Mouse (Mus musculus) midbrain, embryonic 11.5 days (tissue): Measurements from ENCODE around the gene Rusc2. TPM values are rescaled to one million over a fixed set of nuclear protein-coding genes. Genes with fewer than 3 reads are reported as not detected.

Experiments used
- ATAC-seq: fragments of 200-750 bp; cut with Nextera tagmentation; 2 replicates; pipeline ENCODE4 v1.8.0; 2017; ENCODE audit warnings: moderate TSS enrichment, moderate library complexity; ENCODE audit not compliant: low FRiP score
- DNase-seq: peaks from one replicate; pipeline ENCODE4 v3.0.0; 2015; ENCODE audit warnings: low spot score; ENCODE audit errors: missing footprints
- H3K27ac ChIP-seq: fragments of 300-500 bp; sonication (generic); 2 replicates; pipeline ENCODE4 v1.5.1; 2014; ENCODE audit warnings: low read depth, low read length
- H3K27me3 ChIP-seq: fragments of 300-500 bp; sonication (generic); 2 replicates; pipeline ENCODE4 v1.6.1; 2014; ENCODE audit warnings: mild to moderate bottlenecking, low read length, moderate library complexity, mixed read lengths; ENCODE audit not compliant: control insufficient read depth, insufficient read depth
- H3K36me3 ChIP-seq: fragments of 300-500 bp; sonication (generic); 2 replicates; pipeline ENCODE4 v1.6.1; 2014; ENCODE audit warnings: mild to moderate bottlenecking, low read length, moderate library complexity, mixed read lengths; ENCODE audit not compliant: control insufficient read depth, insufficient read depth
- H3K4me1 ChIP-seq: fragments of 300-500 bp; sonication (generic); 2 replicates; pipeline ENCODE4 v1.6.1; 2014; ENCODE audit warnings: low read length; ENCODE audit not compliant: control insufficient read depth, insufficient read depth
- H3K4me2 ChIP-seq: fragments of 300-500 bp; sonication (generic); 2 replicates; pipeline ENCODE4 v1.6.1; 2014; ENCODE audit warnings: mild to moderate bottlenecking, moderate library complexity
- H3K4me3 ChIP-seq: fragments of 300-500 bp; sonication (generic); 2 replicates; pipeline ENCODE4 v1.5.1; 2014; ENCODE audit warnings: low read depth, low read length
- H3K9ac ChIP-seq: fragments of 300-500 bp; sonication (generic); 2 replicates; pipeline ENCODE4 v1.6.1; 2014; ENCODE audit warnings: low read length
- H3K9me3 ChIP-seq: fragments of 300-500 bp; sonication (generic); 2 replicates; pipeline ENCODE4 v1.6.1; 2016; ENCODE audit warnings: low read length; ENCODE audit not compliant: control insufficient read depth
- WGBS: fragments of 180-500 bp; shearing (Covaris S2); extraction: QIAGEN DNeasy Blood & Tissue Kit; methylation state at CpG from one replicate; pipeline ENCODE4 v1.1.7; 2014; 5-methylcytosine and 5-hydroxymethylcytosine counted together
- polyA plus RNA-seq: library from polyadenylated mRNA; unstranded; fragments of >200 nt; fragmentation: Nextera tagmentation; extraction: Ambion mirVana; gene quantifications from 2 replicates; pipeline ENCODE4 v1.2.1, GENCODE M21; 2014

Rusc2 gene
- polyA plus RNA-seq, 1 experiment from 2014 or later: 13.7 TPM

DNA sequence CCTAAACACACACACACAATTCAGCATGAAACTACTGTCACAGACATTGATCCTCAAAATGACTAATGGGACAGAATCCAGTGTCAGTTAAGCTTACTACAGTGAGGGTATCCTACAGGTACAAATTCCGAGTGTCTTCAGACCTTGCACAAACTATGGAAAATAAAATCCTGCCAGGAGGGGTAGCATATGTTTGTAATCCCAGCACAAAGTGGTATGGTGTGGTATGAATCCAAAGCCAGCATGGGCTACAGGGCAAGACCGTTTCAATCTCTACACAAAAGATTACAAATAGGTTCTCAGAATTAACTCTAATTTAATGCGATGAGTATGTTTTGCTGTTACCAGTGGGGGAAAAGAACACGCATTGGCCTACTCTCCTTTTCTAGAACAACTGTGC is 59.9 kb downstream of the Rusc2 start, which contains the start of gene Tesk1:
Tesk1 (plus strand) TSS at position 301 of the 400 bp plus-strand sequence.
- Histone ChIP-seq H3K9ac (peak within 1 kb of the TSS; percentile 93), H3K4me2 (peak within 1 kb of the TSS; percentile 91), H3K9me3 (no peaks in the 10 kb centered on the region), H3K4me3 (peak within 1 kb of the TSS; percentile 97), H3K4me1 (peaks cover 8% of the 10 kb centered on the region), H3K36me3 (peaks cover 8% of the 10 kb centered on the region; the same call in 1 of the 2 replicates), H3K27me3 (no peaks in the 10 kb centered on the region), H3K27ac (peak within 1 kb of the TSS; percentile 75)
- DNase-seq (no peak), ATAC-seq (peak; percentile 2)
- WGBS: 29% methylated on average over 4 of the region's 4 CpGs

DNA sequence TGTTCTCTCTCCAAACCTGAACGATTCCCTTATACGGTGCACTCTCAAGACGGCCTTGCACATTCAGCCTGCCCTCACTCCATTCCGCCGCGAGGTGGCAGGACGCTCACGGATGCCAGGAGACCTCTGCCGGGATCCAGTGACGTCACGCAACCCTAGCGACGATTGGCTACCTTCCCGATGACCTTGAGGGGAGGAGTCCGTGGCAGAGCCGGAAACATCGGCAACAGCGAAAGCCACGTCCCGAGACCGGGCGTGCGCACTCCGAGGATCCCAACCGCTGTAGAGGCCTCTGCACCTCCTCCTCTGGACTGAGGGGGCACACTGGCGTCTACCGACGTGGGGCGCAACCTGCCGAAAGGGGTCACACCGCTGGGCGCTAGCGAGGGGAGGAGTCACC is 60.3 kb downstream of the Rusc2 start:
- DNase-seq: peak; percentile 99
- Histone ChIP-seq H3K4me2 (peak overlapping the region; percentile 91), H3K4me1 (peaks cover 8% of the 10 kb centered on the region), H3K9me3 (no peaks in the 10 kb centered on the region), H3K4me3 (peak overlapping the region; percentile 97), H3K27ac (peak overlapping the region; percentile 75), H3K36me3 (peaks cover 9% of the 10 kb centered on the region; the same call in 1 of the 2 replicates), H3K27me3 (no peaks in the 10 kb centered on the region), H3K9ac (peak overlapping the region; percentile 93)
- peak; percentile 96 for ATAC-seq
- WGBS: under 1% methylated on average over 33 of the region's 33 CpGs

- peak; percentile 95 for DNase-seq
These were observed 60.9 kb downstream of the Rusc2 start for GRCm38 (mm10) chr4:43442456-43443361.

GRCm38 (mm10) chr4:43443511-43443910 is 61.7 kb downstream of the Rusc2 start:
- WGBS: 1% methylated on average over 26 of the region's 28 CpGs
- H3K4me2 ChIP-seq: peak overlapping the region; percentile 91
- H3K27me3 ChIP-seq: no peaks in the 10 kb centered on the region
- H3K9me3 ChIP-seq: no peaks in the 10 kb centered on the region
- no peak for ATAC-seq
- peak overlapping the region; percentile 75; the same call in 1 of the 2 replicates for H3K27ac ChIP-seq
- peak; percentile 95 for DNase-seq
- peak overlapping the region; percentile 93 for H3K9ac ChIP-seq
- peaks cover 9% of the 10 kb centered on the region for H3K36me3 ChIP-seq
- H3K4me1 ChIP-seq: peaks cover 8% of the 10 kb centered on the region
- peak overlapping the region; percentile 97 for H3K4me3 ChIP-seq

More at GRCm38 (mm10) chr4:43442456-43443361, 60.9 kb downstream of the Rusc2 start:
- ATAC-seq: peak; percentile 76
- Histone ChIP-seq H3K36me3 (peaks cover 9% of the 10 kb centered on the region; the same call in 1 of the 2 replicates), H3K9me3 (no peaks in the 10 kb centered on the region), H3K4me3 (peak overlapping the region; percentile 97), H3K27ac (peak overlapping the region; percentile 75), H3K4me1 (peaks cover 8% of the 10 kb centered on the region), H3K4me2 (peak overlapping the region; percentile 91), H3K9ac (peak overlapping the region; percentile 93), H3K27me3 (no peaks in the 10 kb centered on the region)
- under 1% methylated on average over 88 of the region's 88 CpGs for WGBS

GRCm38 (mm10) chr4:43447251-43447650 is 65.5 kb downstream of the Rusc2 start:
- H3K4me3 ChIP-seq: no peak overlapping the region
- H3K27ac ChIP-seq: no peak overlapping the region
- ATAC-seq: no peak
- H3K27me3 ChIP-seq: no peaks in the 10 kb centered on the region; the same call in 1 of the 2 replicates
- no peaks in the 10 kb centered on the region for H3K9me3 ChIP-seq
- H3K9ac ChIP-seq: no peak overlapping the region
- H3K4me1 ChIP-seq: peaks cover 8% of the 10 kb centered on the region
- 94% methylated on average over 13 of the region's 13 CpGs for WGBS
- no peak for DNase-seq
- H3K36me3 ChIP-seq: peaks cover 9% of the 10 kb centered on the region
- H3K4me2 ChIP-seq: no peak overlapping the region

GRCm38 (mm10) chr4:43448554-43448953 is 66.8 kb downstream of the Rusc2 start:
- Histone ChIP-seq H3K9me3 (no peaks in the 10 kb centered on the region), H3K4me2 (no peak overlapping the region), H3K27ac (no peak overlapping the region), H3K4me1 (peaks cover 8% of the 10 kb centered on the region), H3K4me3 (no peak overlapping the region), H3K9ac (no peak overlapping the region), H3K27me3 (peaks cover 7% of the 10 kb centered on the region), H3K36me3 (peaks cover 9% of the 10 kb centered on the region)
- DNase-seq (no peak), ATAC-seq (no peak)
- 82% methylated on average over 3 of the region's 3 CpGs for WGBS

- Histone ChIP-seq H3K4me1 (peaks cover 4% of the 10 kb centered on the region; the same call in 1 of the 2 replicates), H3K4me2 (no peak overlapping the region), H3K9ac (no peak overlapping the region), H3K4me3 (no peak overlapping the region), H3K27ac (no peak overlapping the region), H3K27me3 (peaks cover 15% of the 10 kb centered on the region), H3K36me3 (no peaks in the 10 kb centered on the region; the same call in 1 of the 2 replicates), H3K9me3 (no peaks in the 10 kb centered on the region)
- no peak for ATAC-seq
- no peak for DNase-seq
- 53% methylated on average over 11 of the region's 11 CpGs for WGBS
These were observed 70.5 kb downstream of the Rusc2 start for GRCm38 (mm10) chr4:43452315-43452714.

- Histone ChIP-seq H3K9me3 (no peaks in the 10 kb centered on the region), H3K36me3 (no peaks in the 10 kb centered on the region), H3K27ac (no peak overlapping the region), H3K4me2 (peak overlapping the region; percentile 41), H3K4me3 (peak overlapping the region; percentile 22; the same call in 1 of the 2 replicates), H3K27me3 (peaks cover 15% of the 10 kb centered on the region), H3K4me1 (peaks cover 4% of the 10 kb centered on the region; the same call in 1 of the 2 replicates), H3K9ac (peak overlapping the region; percentile 3)
- WGBS: under 1% methylated on average over 17 of the region's 18 CpGs
- DNase-seq (peak; percentile 88), ATAC-seq (peak; percentile 27; the same call in 1 of the 2 replicates)
These were observed 71.6 kb downstream of the Rusc2 start for GRCm38 (mm10) chr4:43453413-43453812.
